Mouse (Mus musculus): ENCODE measurements around the gene Calml4. TPM values are rescaled to one million over a fixed set of nuclear protein-coding genes. Genes with fewer than 3 reads are reported as not detected.

Calml4 gene
- total and polyA plus RNA-seq, 3 experiments: 0.97 to 12.0 (median 7.8) TPM

DNA sequence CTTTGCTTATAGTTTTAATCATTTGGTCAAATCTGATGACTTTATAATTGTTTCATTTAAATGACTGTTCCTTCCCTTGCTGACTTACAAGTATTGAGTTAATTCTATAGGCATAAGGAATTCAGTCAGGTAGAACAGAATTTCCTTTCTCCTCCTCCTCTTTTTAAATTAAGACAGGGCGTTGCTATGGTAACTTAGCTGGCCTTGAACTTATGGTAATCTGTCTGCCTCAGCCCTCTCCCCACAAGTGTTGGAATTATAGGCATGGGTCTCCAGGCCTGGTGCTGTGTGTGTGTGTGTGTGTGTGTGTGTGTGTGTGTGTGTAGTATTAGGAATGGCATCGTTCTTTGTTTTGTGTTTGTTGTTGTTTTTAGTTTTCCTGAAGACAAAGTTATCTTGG, 43.9 kb downstream of the Calml4 start:
- no peak for DNase-seq

- no peak for DNase-seq
Observed at GRCm38 (mm10) chr9:62903841-62904240, 46.0 kb downstream of the Calml4 start.

DNA sequence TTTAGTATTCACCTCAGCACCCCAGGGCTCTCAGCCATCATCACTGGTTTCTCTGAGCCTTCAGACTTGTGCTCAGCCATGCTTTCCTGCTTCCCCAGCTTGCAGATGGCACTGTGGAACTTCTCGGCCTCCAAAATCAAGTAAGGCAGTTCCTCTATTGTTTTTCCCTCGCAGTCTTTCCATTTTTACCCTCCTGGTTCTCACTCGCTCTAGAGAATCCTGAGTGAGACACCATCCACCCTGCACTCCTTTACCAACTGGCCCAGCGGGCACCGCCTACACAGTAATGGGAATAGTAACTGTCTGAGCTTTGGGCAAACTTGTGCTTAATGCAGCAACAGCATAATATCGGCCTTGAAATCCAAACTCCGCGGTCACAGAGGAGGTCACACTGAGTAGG, 47.2 kb downstream of the Calml4 start:
- DNase-seq: peak; percentile 41

GRCm38 (mm10) chr9:62913390-62914069, 55.6 kb downstream of the Calml4 start:
- no peak for DNase-seq

- DNase-seq: no peak
Observed at GRCm38 (mm10) chr9:62917059-62917458, 59.2 kb downstream of the Calml4 start.

- DNase-seq: no peak
Observed at GRCm38 (mm10) chr9:62920877-62921276, 63.0 kb downstream of the Calml4 start.

DNA sequence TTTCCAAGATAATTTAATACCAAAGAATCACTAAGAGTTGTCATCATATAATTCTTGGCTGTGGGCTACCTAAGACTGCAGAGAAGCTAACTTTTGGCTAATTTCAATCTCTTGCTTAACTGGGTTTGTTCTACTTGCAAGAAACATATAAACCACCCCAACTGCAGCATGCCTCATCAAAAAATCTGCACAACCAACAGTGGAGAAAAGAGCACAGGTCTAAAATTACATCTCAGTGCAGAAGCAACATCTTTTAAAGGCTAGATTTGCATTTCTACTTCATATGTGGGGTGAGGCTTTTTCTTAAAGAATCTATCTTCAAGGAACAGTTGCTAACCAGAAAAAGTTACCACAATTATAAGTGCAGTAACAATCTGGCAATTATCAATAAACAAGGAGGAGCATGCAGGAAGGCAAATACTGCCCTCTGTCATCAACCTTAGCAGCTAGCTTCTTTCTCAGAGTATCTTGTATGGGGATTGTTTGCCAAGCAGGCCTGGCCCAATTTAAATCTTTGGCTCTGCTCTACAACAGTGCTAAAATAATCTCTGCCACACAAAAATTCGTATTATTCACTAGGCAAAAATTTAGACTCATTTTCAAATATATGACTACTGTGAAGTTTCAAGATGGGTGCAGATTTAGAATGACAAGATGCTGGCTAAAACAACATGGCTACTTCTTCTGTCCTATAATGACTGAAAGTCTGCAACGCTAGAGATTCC, 67.2 kb downstream of the Calml4 start:
- DNase-seq: no peak

Other genes starting within 250 kb of the Calml4 start
- gene Itga11, start 180.3 kb upstream of the Calml4 start, total RNA-seq (2021): 1 to 10 TPM; 1.9 to 3.5 TPM
- 1.3 and 1.5 TPM in 2 replicates for gene Itga11, start 180.3 kb upstream of the Calml4 start, polyA plus RNA-seq (2012; rRNA removed)
- gene Fem1b, start 46.1 kb upstream of the Calml4 start, total RNA-seq (2021): 10 to 100 TPM; 31.6 to 33.8 TPM
- gene Fem1b, start 46.1 kb upstream of the Calml4 start, polyA plus RNA-seq (2012; rRNA removed): 8.1 and 8.3 TPM in 2 replicates
- 10 to 100 TPM; 20.0 to 20.2 TPM for gene Cln6, start 19.3 kb upstream of the Calml4 start, total RNA-seq (2021)
- gene Cln6, start 19.3 kb upstream of the Calml4 start, polyA plus RNA-seq (2012; rRNA removed): 65.3 and 68.9 TPM in 2 replicates
- gene Pias1, start 129.8 kb downstream of the Calml4 start, total RNA-seq (2021): 10 to 100 TPM; 36.5 to 43.8 TPM
- 7.7 and 9.3 TPM in 2 replicates for gene Pias1, start 129.8 kb downstream of the Calml4 start, polyA plus RNA-seq (2012; rRNA removed)

Data from adrenal gland, adult 2 months (tissue).